Mouse (Mus musculus) E14TG2a.4 (cell line): ENCODE results near the gene Ano10.

Experiments used
- CTCF ChIP-seq: conservative IDR thresholded peaks from 2 replicates; pipeline ENCODE4 v1.5.1; 2014; ENCODE audit warnings: low read length
- NANOG ChIP-seq: IDR thresholded peaks from 2 replicates; pipeline ENCODE4 v1.6.1; 2014; ENCODE audit warnings: borderline replicate concordance, low read length, mixed read lengths
- POU5F1 ChIP-seq: IDR thresholded peaks from 2 replicates; pipeline ENCODE4 v1.6.1; 2014; ENCODE audit warnings: low read length, borderline replicate concordance

GRCm38 (mm10) chr9:122195042-122195682, 99.1 kb downstream of the Ano10 start:
- TF ChIP-seq CTCF = no peak
- TF ChIP-seq NANOG = no peak
- no peak for TF ChIP-seq POU5F1
